Mouse (Mus musculus): ENCODE data around the gene Was.
A peak's percentile ranks its signal among the peaks of the same experiment; 100 is the strongest.
"Not testable (repeated sequence)": the region's sequence is repeated elsewhere in the genome, so short reads cannot be mapped to it uniquely, and the experiment has no call there.

Was gene

GRCm38 (mm10) chrX:8074430-8075014 lies 15.8 kb downstream of the Was start, which contains the start of gene Suv39h1:
Gene Suv39h1, minus strand, starts transcription at chrX:8074760.
- DNase-seq (ENCODE audit: low read depth): peak; percentile 94

GRCm38 (mm10) chrX:8073881-8074429 lies 16.3 kb downstream of the Was start:
- DNase-seq (ENCODE audit: low read depth): no peak

- no peak for DNase-seq (ENCODE audit: low read depth)
Measured at GRCm38 (mm10) chrX:8069166-8069565, 21.1 kb downstream of the Was start.

- not testable (repeated sequence) for DNase-seq (ENCODE audit: low read depth)
Measured at GRCm38 (mm10) chrX:8051044-8051781, 39.1 kb downstream of the Was start.

- DNase-seq (ENCODE audit: low read depth): peak; percentile 23
Measured at GRCm38 (mm10) chrX:8033009-8033408, 57.3 kb downstream of the Was start.

All from naive thymus-derived CD4-positive, alpha-beta T cell, adult 2 months (primary cell).